Mouse (Mus musculus) bone marrow macrophage, adult 2 months (primary cell): ENCODE measurements around the gene Zfp568.

Experiments used
- CTCF ChIP-seq: IDR thresholded peaks from 2 replicates; pipeline ENCODE4 v1.5.1; 2012; ENCODE audit warnings: low read depth, mild to moderate bottlenecking, low read length, moderate library complexity
- POLR2A ChIP-seq: IDR thresholded peaks from 2 replicates; pipeline ENCODE4 v1.6.1; 2012; ENCODE audit warnings: mild to moderate bottlenecking, low read depth, low read length, borderline replicate concordance

DNA sequence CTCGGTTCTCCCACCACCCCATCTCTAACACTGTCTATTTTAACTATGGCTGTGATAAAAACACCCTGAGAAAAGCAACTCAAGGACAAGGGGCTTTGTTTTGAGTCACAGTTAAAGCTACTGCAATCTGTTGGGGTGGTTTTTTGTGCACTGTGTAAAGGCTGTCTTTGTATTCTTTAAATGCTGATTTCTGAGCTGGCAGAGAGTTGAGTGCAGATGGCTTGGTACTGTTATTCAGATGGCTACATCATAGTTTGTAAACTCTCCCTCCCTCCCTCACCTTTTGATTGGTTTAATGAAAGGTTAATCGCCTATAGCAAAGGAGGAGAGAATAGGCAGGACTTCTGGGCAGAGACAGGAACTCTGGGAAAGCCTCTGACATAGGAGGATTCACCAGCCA, 39.6 kb upstream of the Zfp568 start:
- no peak for TF ChIP-seq CTCF
- TF ChIP-seq POLR2A = no peak
